Mouse (Mus musculus): ENCODE results near the gene Ccr7. TPM values are rescaled to one million over a fixed set of nuclear protein-coding genes. Genes with fewer than 3 reads are reported as not detected.

Ccr7 gene
- polyA plus RNA-seq, 1 experiment from 2014 or later = not detected

DNA sequence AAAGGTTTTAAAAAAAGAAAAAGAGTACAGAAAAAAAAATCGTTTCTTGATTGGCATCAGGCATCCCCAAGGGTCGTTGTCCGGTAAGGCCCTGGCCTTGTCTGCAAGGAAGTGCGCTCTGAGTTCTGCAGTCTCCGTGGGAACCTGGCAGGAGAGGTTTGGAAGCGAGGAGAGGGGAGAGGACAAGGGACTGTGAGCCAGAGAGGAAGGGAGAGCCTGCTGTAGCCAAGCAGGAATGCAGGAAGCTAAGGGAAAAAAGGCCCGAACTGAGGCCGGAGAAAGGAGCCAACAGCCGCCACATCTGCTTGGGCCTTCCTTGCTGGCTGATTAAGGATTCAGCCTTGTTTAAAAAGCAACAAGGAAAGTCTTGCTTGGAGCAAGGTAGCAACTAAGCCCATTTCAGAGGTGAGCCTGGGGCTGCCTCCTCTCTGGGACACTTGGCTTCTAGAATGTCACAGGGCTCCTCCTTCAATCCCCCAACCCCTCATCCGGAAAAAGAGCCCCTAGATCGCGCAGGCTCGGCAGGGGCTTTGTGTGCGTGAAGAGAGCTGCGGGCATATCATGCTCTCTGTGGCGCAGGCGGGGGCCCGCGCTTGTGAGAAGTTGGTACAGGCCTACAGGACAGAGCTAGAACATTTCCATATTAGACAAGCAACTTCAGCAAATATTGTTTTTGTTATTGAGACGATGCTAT lies 34.2 kb downstream of the Ccr7 start:
- Histone ChIP-seq H3K9me3 (0 out of 2 replicates have a peak, but pooled peaks cover 2% of the 10 kb centered on the region), H3K27ac (peak overlapping the region; percentile 39; the same call in 1 of the 2 replicates), H3K4me1 (replicated peaks) (peaks cover 26% of the 10 kb centered on the region), H3K36me3 (no peaks in the 10 kb centered on the region), H3K27me3 (no peaks in the 10 kb centered on the region), H3K4me3 (replicated peaks) (no peak overlapping the region), H3K4me2 (replicated peaks) (peak overlapping the region; percentile 22; the same call in 1 of the 2 replicates), H3K9ac (replicated peaks) (peak overlapping the region; percentile 32; the same call in 1 of the 2 replicates)
- 30% methylated on average over 20 of the region's 20 CpGs for WGBS
- ATAC-seq = 0 out of 2 replicates have a peak, but pooled peaks have one; percentile 34

DNA sequence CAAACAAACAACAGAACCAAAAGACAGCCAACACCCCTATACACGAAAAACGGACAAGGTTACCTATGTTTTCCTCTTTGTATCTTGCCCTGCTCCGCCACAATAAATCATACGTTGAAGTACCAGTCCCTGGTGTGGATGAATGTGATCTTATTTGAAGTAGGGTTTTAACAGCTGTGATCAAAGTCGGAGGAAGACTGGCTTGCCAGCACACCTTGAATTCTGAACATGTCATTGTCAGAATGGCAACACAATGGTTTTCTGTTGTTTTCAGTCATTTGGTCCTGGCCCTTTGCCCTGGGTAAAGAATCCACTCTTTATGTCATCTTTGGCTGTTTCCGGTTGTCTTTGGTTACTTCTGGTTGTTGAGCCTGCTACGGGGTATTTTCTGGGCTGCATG lies 35.9 kb downstream of the Ccr7 start:
- no peak for ATAC-seq
- no peaks in the 10 kb centered on the region for H3K36me3 ChIP-seq
- H3K9ac ChIP-seq (replicated peaks) = no peak overlapping the region
- 0 out of 2 replicates have a peak, but pooled peaks cover 2% of the 10 kb centered on the region for H3K9me3 ChIP-seq
- WGBS = 87% methylated on average over 7 of the region's 7 CpGs
- H3K4me1 ChIP-seq (replicated peaks) = peaks cover 21% of the 10 kb centered on the region
- no peak overlapping the region for H3K27ac ChIP-seq
- no peak overlapping the region for H3K4me3 ChIP-seq (replicated peaks)
- H3K4me2 ChIP-seq (replicated peaks) = no peak overlapping the region
- H3K27me3 ChIP-seq = no peaks in the 10 kb centered on the region

DNA sequence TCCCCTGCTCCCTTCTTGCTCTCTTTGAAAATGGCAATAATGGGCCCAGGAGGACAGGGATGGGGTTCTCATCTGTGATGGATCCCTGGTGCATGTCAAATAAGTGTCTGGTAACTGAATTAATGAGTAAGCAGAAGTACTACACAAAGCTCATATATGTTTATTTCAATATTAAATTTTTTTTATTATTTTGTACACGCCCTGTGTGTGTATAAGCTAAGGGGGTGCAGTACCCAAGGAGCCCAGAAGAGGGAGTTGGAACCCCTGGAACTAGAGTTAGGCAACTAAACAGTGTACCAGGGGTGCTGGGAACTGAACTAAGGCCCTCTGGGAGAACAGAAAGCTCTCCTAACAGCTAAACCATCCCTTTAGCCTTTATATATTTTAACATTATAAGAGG lies 36.5 kb downstream of the Ccr7 start:
- Histone ChIP-seq H3K4me1 (replicated peaks) (peaks cover 21% of the 10 kb centered on the region), H3K27me3 (no peaks in the 10 kb centered on the region), H3K36me3 (no peaks in the 10 kb centered on the region), H3K9me3 (0 out of 2 replicates have a peak, but pooled peaks cover 2% of the 10 kb centered on the region), H3K27ac (no peak overlapping the region), H3K4me2 (replicated peaks) (no peak overlapping the region), H3K9ac (replicated peaks) (no peak overlapping the region), H3K4me3 (replicated peaks) (no peak overlapping the region)
- 94% methylated on average over 1 of the region's 1 CpGs for WGBS
- ATAC-seq = no peak

DNA sequence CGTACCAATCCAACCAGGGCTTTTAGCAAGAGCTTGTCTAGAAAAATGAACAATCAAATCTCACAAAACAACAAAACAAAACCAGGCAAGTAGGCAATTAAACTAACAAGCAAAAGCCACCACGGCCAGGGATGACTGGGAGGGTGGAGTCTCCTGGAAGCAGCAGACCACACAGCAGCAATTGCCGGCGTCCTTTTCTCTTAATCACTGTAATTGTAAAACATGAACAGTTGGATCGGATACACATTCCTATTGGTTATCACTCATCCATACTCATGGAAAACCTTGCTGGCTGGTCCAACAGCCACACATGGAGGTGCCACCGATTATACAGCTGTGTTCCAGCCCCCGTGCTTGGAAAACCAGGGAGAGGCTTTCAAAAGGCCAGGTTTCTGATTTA lies 37.0 kb downstream of the Ccr7 start:
- H3K9ac ChIP-seq (replicated peaks) = no peak overlapping the region
- H3K27me3 ChIP-seq = no peaks in the 10 kb centered on the region
- no peaks in the 10 kb centered on the region for H3K36me3 ChIP-seq
- WGBS = 87% methylated on average over 7 of the region's 7 CpGs
- no peak overlapping the region for H3K27ac ChIP-seq
- H3K4me2 ChIP-seq (replicated peaks) = no peak overlapping the region
- peaks cover 24% of the 10 kb centered on the region for H3K4me1 ChIP-seq (replicated peaks)
- ATAC-seq = no peak
- H3K9me3 ChIP-seq = 0 out of 2 replicates have a peak, but pooled peaks cover 2% of the 10 kb centered on the region
- H3K4me3 ChIP-seq (replicated peaks) = no peak overlapping the region

DNA sequence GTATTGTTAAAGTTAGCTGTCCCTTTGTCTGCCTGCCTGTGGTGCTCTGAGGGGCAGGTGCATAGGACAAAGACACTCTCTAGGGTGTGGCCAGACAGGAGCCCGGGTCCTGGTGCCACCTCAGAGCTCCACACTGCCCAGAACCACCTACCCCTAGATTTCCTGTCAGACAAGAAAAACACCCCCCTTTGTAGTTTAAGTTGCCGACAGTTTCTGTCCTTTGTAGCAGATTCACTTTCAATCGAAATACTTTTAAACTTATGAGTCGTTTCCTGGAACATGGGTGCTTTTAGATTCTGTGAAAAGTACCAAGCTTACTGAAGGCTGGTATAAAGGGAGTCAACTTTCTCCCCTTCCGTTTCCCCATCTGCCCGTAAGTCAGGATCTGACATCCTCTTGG lies 38.9 kb downstream of the Ccr7 start:
- 0 out of 2 replicates have a peak, but pooled peaks cover 2% of the 10 kb centered on the region for H3K9me3 ChIP-seq
- no peaks in the 10 kb centered on the region for H3K27me3 ChIP-seq
- ATAC-seq = no peak
- no peak overlapping the region for H3K4me2 ChIP-seq (replicated peaks)
- peaks cover 20% of the 10 kb centered on the region for H3K4me1 ChIP-seq (replicated peaks)
- H3K27ac ChIP-seq = no peak overlapping the region
- WGBS = 81% methylated on average over 6 of the region's 6 CpGs
- no peaks in the 10 kb centered on the region for H3K36me3 ChIP-seq
- no peak overlapping the region for H3K4me3 ChIP-seq (replicated peaks)
- H3K9ac ChIP-seq (replicated peaks) = no peak overlapping the region

DNA sequence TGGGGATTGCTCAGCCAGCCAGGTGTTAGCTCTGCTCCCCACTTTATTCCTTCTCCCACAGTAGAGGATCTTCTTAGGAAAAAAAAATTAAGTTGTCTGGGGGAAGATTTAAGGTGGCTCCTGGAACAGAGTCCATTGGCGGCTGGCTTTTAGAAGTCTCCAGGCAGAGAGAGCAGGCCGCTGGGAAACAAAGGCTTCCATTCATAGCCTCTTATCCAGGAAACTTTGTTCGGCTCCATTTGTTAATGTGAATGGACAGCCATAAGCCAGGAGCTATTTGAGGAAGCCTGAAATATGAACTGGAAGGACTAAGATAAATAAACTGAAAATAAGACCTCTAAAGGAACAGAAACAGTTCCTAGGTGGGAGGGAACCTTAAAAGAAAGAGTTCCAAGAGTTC lies 41.8 kb downstream of the Ccr7 start:
- Histone ChIP-seq H3K9ac (replicated peaks) (no peak overlapping the region), H3K27ac (no peak overlapping the region; the same call in 1 of the 2 replicates), H3K36me3 (no peaks in the 10 kb centered on the region), H3K4me1 (replicated peaks) (peaks cover 8% of the 10 kb centered on the region), H3K4me3 (replicated peaks) (no peak overlapping the region), H3K4me2 (replicated peaks) (0 out of 2 replicates have a peak overlapping the region, but pooled peaks have one; percentile 6), H3K9me3 (no peaks in the 10 kb centered on the region), H3K27me3 (no peaks in the 10 kb centered on the region)
- WGBS = 1% methylated on average over 3 of the region's 3 CpGs
- no peak for ATAC-seq

DNA sequence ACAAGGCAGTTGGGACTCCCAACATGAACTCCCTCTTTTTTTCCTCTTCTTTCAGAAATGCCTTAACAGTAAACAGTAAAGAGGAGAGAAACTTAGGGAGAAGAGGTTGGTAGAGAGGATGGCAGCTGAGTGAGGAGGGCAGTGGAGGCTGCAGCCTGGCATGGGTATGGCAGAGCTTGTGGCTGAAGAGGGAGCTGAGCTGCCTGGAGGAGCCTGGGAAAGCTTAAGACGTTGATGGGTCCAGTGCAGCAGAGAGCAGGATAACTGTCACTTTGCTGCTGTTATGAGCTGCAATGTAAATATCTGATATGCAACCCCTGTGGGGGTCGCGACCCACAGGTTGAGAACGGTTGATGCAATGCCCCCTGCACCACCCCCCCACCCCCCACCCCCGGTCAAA lies 42.2 kb downstream of the Ccr7 start:
- Histone ChIP-seq H3K27ac (peak overlapping the region; percentile 14; the same call in 1 of the 2 replicates), H3K9ac (replicated peaks) (no peak overlapping the region), H3K36me3 (no peaks in the 10 kb centered on the region), H3K4me2 (replicated peaks) (0 out of 2 replicates have a peak overlapping the region, but pooled peaks have one; percentile 6), H3K27me3 (no peaks in the 10 kb centered on the region), H3K4me1 (replicated peaks) (peaks cover 8% of the 10 kb centered on the region), H3K4me3 (replicated peaks) (no peak overlapping the region), H3K9me3 (no peaks in the 10 kb centered on the region)
- no peak for ATAC-seq
- WGBS = 24% methylated on average over 5 of the region's 5 CpGs

DNA sequence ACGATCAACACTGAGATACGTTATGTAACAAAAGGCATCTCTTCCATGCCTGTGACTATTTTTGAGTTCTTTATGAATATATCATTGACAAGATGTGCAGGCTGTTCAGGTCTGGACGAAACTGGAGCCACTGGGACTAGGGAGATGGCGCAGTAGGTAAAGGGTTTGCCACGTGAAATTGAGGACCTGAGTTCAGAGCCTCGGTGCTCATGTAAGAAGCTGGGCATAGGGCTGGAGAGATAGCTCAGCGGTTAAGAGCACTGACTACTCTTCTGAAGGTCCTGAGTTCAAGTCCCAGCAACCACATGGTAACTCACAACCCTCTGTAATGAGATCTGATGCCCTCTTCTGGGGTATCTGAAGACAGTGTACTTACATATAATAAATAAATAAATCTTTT lies 43.2 kb downstream of the Ccr7 start:
- no peaks in the 10 kb centered on the region for H3K9me3 ChIP-seq
- no peak overlapping the region for H3K4me3 ChIP-seq (replicated peaks)
- H3K27ac ChIP-seq = no peak overlapping the region
- no peaks in the 10 kb centered on the region for H3K36me3 ChIP-seq
- WGBS = 93% methylated on average over 7 of the region's 7 CpGs
- H3K4me2 ChIP-seq (replicated peaks) = no peak overlapping the region
- no peak overlapping the region for H3K9ac ChIP-seq (replicated peaks)
- no peaks in the 10 kb centered on the region for H3K27me3 ChIP-seq
- no peak for ATAC-seq
- H3K4me1 ChIP-seq (replicated peaks) = peaks cover 8% of the 10 kb centered on the region

DNA sequence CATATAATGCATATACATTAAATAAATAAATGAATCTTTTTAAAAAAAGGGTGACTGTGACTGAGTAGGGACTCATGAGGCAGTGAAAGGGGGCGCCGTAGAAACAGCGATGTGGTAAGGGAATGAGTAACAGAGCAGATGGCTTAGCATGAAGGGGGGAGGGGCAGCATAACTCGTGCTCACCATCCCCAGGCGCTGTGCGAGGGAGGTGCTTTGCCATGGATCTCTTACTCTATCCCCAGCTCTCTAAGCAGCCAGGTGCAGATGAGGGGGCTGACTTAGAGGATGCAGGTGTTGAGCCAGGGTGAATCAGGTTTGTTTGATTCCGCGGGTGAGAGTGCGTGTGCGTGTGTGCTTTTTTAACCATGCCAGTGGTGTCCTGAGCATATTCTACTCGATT lies 43.7 kb downstream of the Ccr7 start:
- no peak overlapping the region for H3K4me3 ChIP-seq (replicated peaks)
- H3K4me2 ChIP-seq (replicated peaks) = no peak overlapping the region
- ATAC-seq = no peak
- H3K27ac ChIP-seq = no peak overlapping the region
- H3K36me3 ChIP-seq = no peaks in the 10 kb centered on the region
- peaks cover 8% of the 10 kb centered on the region for H3K4me1 ChIP-seq (replicated peaks)
- H3K27me3 ChIP-seq = no peaks in the 10 kb centered on the region
- 72% methylated on average over 11 of the region's 11 CpGs for WGBS
- H3K9me3 ChIP-seq = no peaks in the 10 kb centered on the region
- no peak overlapping the region for H3K9ac ChIP-seq (replicated peaks)

DNA sequence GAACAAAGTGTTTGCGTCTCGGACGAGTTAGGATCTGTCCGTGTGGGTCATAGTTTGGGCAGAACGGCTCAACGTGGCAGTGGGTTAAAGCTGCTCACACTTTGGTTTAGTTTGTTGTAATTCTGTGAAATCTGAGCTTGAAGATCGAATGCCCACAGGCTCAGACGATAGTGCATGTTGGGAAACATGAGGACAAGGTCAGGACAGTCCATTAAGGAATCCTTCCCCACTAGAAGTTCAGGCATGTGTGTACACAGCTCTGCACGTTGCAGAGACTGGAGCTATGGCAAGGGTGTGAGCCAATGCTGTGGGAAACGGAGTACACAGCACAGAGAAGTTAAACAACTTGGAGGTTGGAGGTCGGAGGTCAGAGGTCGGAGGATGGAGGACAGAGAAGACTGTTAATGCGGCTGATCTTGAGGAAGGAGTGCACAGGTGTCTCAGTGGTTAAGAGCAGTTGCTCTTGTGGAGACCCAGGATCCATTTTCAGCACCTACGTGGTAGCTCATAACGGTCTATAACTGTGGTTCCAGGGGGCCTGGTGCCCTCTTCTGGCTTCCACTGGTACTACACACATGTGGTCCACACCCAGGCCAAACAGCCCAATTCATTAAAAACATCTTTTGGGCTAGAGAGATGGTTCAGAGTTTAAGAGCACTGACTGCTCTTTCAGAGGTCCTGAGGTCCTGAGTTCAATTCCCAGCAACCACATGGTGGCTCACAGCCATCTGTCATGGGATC lies 44.3 kb downstream of the Ccr7 start:
- no peak overlapping the region for H3K4me2 ChIP-seq (replicated peaks)
- no peak overlapping the region for H3K9ac ChIP-seq (replicated peaks)
- H3K9me3 ChIP-seq = no peaks in the 10 kb centered on the region
- H3K4me3 ChIP-seq (replicated peaks) = no peak overlapping the region
- ATAC-seq = no peak
- 85% methylated on average over 15 of the region's 15 CpGs for WGBS
- H3K4me1 ChIP-seq (replicated peaks) = peaks cover 8% of the 10 kb centered on the region
- no peak overlapping the region for H3K27ac ChIP-seq
- no peaks in the 10 kb centered on the region for H3K27me3 ChIP-seq
- no peaks in the 10 kb centered on the region for H3K36me3 ChIP-seq

DNA sequence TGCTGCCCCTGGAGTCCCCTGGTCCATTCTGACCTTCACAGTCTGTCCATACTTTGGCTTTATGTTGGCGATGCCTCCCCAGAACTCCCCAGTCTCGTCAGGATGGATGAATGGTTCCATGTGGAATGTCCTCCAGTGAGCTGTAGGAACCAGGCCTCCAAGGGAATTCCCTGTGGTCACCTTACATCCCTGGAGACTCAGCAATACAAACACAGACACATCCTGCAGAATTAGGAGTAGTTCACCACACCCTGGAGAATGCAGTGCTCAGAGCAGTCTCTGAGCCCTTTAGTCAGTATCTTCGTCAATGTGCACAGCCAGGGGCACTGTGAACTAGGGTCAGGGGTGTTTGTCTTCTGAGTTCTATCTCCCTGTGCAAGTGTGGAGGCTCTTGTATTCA lies 46.6 kb downstream of the Ccr7 start:
- Histone ChIP-seq H3K27me3 (no peaks in the 10 kb centered on the region), H3K9ac (replicated peaks) (no peak overlapping the region), H3K4me3 (replicated peaks) (no peak overlapping the region), H3K27ac (no peak overlapping the region), H3K9me3 (no peaks in the 10 kb centered on the region), H3K4me1 (replicated peaks) (peaks cover 8% of the 10 kb centered on the region), H3K4me2 (replicated peaks) (no peak overlapping the region), H3K36me3 (no peaks in the 10 kb centered on the region)
- 72% methylated on average over 3 of the region's 3 CpGs for WGBS
- no peak for ATAC-seq

DNA sequence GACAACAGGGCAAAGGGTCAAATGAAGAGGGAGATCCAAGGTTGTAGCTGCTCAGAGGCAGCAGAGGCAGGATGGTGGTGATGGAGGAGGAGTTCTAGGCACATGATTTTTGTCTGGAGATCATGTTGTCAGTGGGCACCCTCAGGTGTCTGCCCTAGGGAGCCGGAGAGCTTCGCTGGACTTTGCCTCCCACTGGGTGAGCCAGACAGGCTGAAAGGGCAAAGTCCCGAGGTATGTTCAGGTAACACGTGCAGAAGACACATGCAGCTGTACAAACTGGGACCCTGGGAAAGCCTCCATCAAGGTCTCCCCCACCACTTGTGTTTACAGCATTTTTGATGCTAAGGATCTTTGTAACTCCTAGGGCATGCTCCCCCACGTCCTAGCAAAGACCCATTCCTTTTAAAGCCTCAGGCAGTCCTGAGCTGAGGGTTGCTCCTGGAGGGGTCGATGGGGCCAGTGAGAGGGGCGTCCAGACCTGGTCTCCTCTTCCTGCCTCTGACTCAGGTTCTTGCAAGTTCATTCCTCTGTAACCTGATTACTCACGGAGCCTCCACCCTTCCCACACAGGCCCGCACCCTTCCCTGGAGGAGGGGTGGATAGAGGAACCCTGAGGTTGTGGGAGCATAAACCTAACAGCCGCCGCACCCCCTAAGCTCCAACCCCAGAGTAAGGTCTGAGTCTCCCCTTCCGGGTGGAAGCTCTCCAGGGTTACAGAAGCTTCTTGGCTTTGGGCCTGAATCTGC lies 48.7 kb downstream of the Ccr7 start:
- H3K9me3 ChIP-seq = no peaks in the 10 kb centered on the region
- ATAC-seq = no peak
- H3K27me3 ChIP-seq = no peaks in the 10 kb centered on the region
- H3K4me3 ChIP-seq (replicated peaks) = no peak overlapping the region
- H3K4me2 ChIP-seq (replicated peaks) = no peak overlapping the region
- H3K9ac ChIP-seq (replicated peaks) = no peak overlapping the region
- no peaks in the 10 kb centered on the region for H3K36me3 ChIP-seq
- H3K27ac ChIP-seq = no peak overlapping the region
- H3K4me1 ChIP-seq (replicated peaks) = no peaks in the 10 kb centered on the region
- WGBS = 78% methylated on average over 12 of the region's 12 CpGs
